Mouse (Mus musculus): ENCODE measurements at regions not wholly inside any gene's neighbourhood (a gene's known extent, or its start where the extent isn't known, plus 50 kb on each side); places are given as distances from the start of the nearest gene placed in this dataset.
"Not testable (repeated sequence)": the region's sequence is repeated elsewhere in the genome, so short reads cannot be mapped to it uniquely, and the experiment has no call there.

- H3K27ac ChIP-seq, result no peak overlapping the region
- H3K27me3 ChIP-seq, result no peaks in the 10 kb centered on the region
- no peaks in the 10 kb centered on the region for H3K36me3 ChIP-seq
- no peak overlapping the region for H3K4me3 ChIP-seq
- ATAC-seq (ENCODE audit: low FRiP score), result no peak
- no peaks in the 10 kb centered on the region for H3K4me1 ChIP-seq (replicated peaks)
- no peak overlapping the region for H3K9ac ChIP-seq
- H3K4me2 ChIP-seq, result no peak overlapping the region
- no peaks in the 10 kb centered on the region for H3K9me3 ChIP-seq
Observed at GRCm38 (mm10) chr11:14136142-14136541, 462.9 kb upstream of the Pom121l12 start.

- H3K9ac ChIP-seq; H3K27me3 ChIP-seq; H3K36me3 ChIP-seq; H3K4me2 ChIP-seq; H3K27ac ChIP-seq; H3K9me3 ChIP-seq; ATAC-seq (ENCODE audit: low FRiP score); H3K4me1 ChIP-seq (replicated peaks); H3K4me3 ChIP-seq: not testable (repeated sequence)
- 86% methylated on average over 3 of the region's 3 CpGs for WGBS
Observed at GRCm38 (mm10) chr11:14142376-14142775, 456.7 kb upstream of the Pom121l12 start.

- Histone ChIP-seq H3K4me1 (replicated peaks) (no peaks in the 10 kb centered on the region), H3K4me2 (no peak overlapping the region), H3K36me3 (no peaks in the 10 kb centered on the region), H3K27me3 (no peaks in the 10 kb centered on the region), H3K27ac (no peak overlapping the region), H3K9ac (no peak overlapping the region), H3K9me3 (0 out of 2 replicates have a peak, but pooled peaks cover 2% of the 10 kb centered on the region), H3K4me3 (no peak overlapping the region)
- 91% methylated on average over 4 of the region's 4 CpGs for WGBS
- no peak for ATAC-seq (ENCODE audit: low FRiP score)
Observed at GRCm38 (mm10) chr11:14147639-14148038, 451.4 kb upstream of the Pom121l12 start.

GRCm38 (mm10) chr11:14159366-14159765 lies 439.7 kb upstream of the Pom121l12 start:
- Histone ChIP-seq H3K36me3 (no peaks in the 10 kb centered on the region), H3K27me3 (no peaks in the 10 kb centered on the region), H3K9me3 (no peaks in the 10 kb centered on the region), H3K4me2 (no peak overlapping the region), H3K4me3 (no peak overlapping the region), H3K27ac (no peak overlapping the region), H3K4me1 (replicated peaks) (no peaks in the 10 kb centered on the region), H3K9ac (no peak overlapping the region)
- 24% methylated on average over 3 of the region's 3 CpGs for WGBS
- ATAC-seq (ENCODE audit: low FRiP score), result no peak

- no peaks in the 10 kb centered on the region for H3K4me1 ChIP-seq (replicated peaks)
- H3K27ac ChIP-seq, result no peak overlapping the region
- no peaks in the 10 kb centered on the region for H3K36me3 ChIP-seq
- H3K9me3 ChIP-seq, result no peaks in the 10 kb centered on the region
- H3K27me3 ChIP-seq, result no peaks in the 10 kb centered on the region
- ATAC-seq (ENCODE audit: low FRiP score), result no peak
- H3K9ac ChIP-seq, result no peak overlapping the region
- H3K4me2 ChIP-seq, result no peak overlapping the region
- WGBS, result 52% methylated on average over 6 of the region's 6 CpGs
- H3K4me3 ChIP-seq, result no peak overlapping the region
Observed at GRCm38 (mm10) chr11:14169478-14169877, 429.6 kb upstream of the Pom121l12 start.

GRCm38 (mm10) chr11:14174594-14174993 lies 424.5 kb upstream of the Pom121l12 start:
- WGBS, result 42% methylated on average over 2 of the region's 2 CpGs
- no peaks in the 10 kb centered on the region for H3K36me3 ChIP-seq
- H3K4me2 ChIP-seq, result no peak overlapping the region

GRCm38 (mm10) chr11:14182020-14182419 lies 417.1 kb upstream of the Pom121l12 start:
- peak overlapping the region; percentile 80 for H3K27ac ChIP-seq

More at GRCm38 (mm10) chr11:14174594-14174993, 424.5 kb upstream of the Pom121l12 start:
- peaks cover 6% of the 10 kb centered on the region; the same call in 1 of the 2 replicates for H3K27me3 ChIP-seq
- H3K4me1 ChIP-seq (replicated peaks), result no peaks in the 10 kb centered on the region
- no peaks in the 10 kb centered on the region for H3K9me3 ChIP-seq
- no peak overlapping the region for H3K4me3 ChIP-seq
- H3K27ac ChIP-seq, result no peak overlapping the region; the same call in 1 of the 2 replicates
- H3K9ac ChIP-seq, result no peak overlapping the region
- 0 out of 2 replicates have a peak, but pooled peaks have one; percentile 10 for ATAC-seq (ENCODE audit: low FRiP score)

GRCm38 (mm10) chr11:14182466-14182865 lies 416.6 kb upstream of the Pom121l12 start:
- H3K4me3 ChIP-seq, result no peak overlapping the region
- H3K4me1 ChIP-seq (replicated peaks), result peaks cover 11% of the 10 kb centered on the region
- peaks cover 9% of the 10 kb centered on the region; the same call in 1 of the 2 replicates for H3K27me3 ChIP-seq
- H3K27ac ChIP-seq, result peak overlapping the region; percentile 80
- no peak overlapping the region for H3K9ac ChIP-seq
- no peaks in the 10 kb centered on the region for H3K9me3 ChIP-seq
- no peak overlapping the region for H3K4me2 ChIP-seq
- ATAC-seq (ENCODE audit: low FRiP score), result 0 out of 2 replicates have a peak, but pooled peaks have one; percentile 28
- 18% methylated on average over 3 of the region's 3 CpGs for WGBS
- no peaks in the 10 kb centered on the region for H3K36me3 ChIP-seq

More at GRCm38 (mm10) chr11:14182020-14182419, 417.1 kb upstream of the Pom121l12 start:
- H3K4me1 ChIP-seq (replicated peaks), result peaks cover 9% of the 10 kb centered on the region
- H3K4me3 ChIP-seq, result no peak overlapping the region
- H3K9me3 ChIP-seq, result no peaks in the 10 kb centered on the region
- ATAC-seq (ENCODE audit: low FRiP score), result peak; percentile 93
- H3K27me3 ChIP-seq, result peaks cover 9% of the 10 kb centered on the region; the same call in 1 of the 2 replicates
- WGBS, result 0% methylated on average over 1 of the region's 1 CpGs
- no peaks in the 10 kb centered on the region for H3K36me3 ChIP-seq
- no peak overlapping the region for H3K9ac ChIP-seq
- no peak overlapping the region for H3K4me2 ChIP-seq

- no peak overlapping the region for H3K27ac ChIP-seq
- no peak overlapping the region for H3K4me3 ChIP-seq
- peaks cover 14% of the 10 kb centered on the region for H3K4me1 ChIP-seq (replicated peaks)
- ATAC-seq (ENCODE audit: low FRiP score), result no peak
- no peak overlapping the region for H3K9ac ChIP-seq
- 30% methylated on average over 1 of the region's 1 CpGs for WGBS
- no peak overlapping the region for H3K4me2 ChIP-seq
- H3K9me3 ChIP-seq, result no peaks in the 10 kb centered on the region
- H3K36me3 ChIP-seq, result no peaks in the 10 kb centered on the region
- peaks cover 9% of the 10 kb centered on the region; the same call in 1 of the 2 replicates for H3K27me3 ChIP-seq
Observed at GRCm38 (mm10) chr11:14183258-14183968, 415.7 kb upstream of the Pom121l12 start.

GRCm38 (mm10) chr11:14195081-14195480 lies 404.0 kb upstream of the Pom121l12 start:
- no peak for ATAC-seq (ENCODE audit: low FRiP score)
- 89% methylated on average over 2 of the region's 2 CpGs for WGBS
- Histone ChIP-seq H3K4me2 (no peak overlapping the region), H3K36me3 (no peaks in the 10 kb centered on the region), H3K4me1 (replicated peaks) (no peaks in the 10 kb centered on the region), H3K27me3 (no peaks in the 10 kb centered on the region), H3K9ac (no peak overlapping the region), H3K27ac (no peak overlapping the region), H3K4me3 (no peak overlapping the region), H3K9me3 (no peaks in the 10 kb centered on the region)

All from hindbrain, embryonic 13.5 days (tissue).